In genomic region chr2:69188732-69189131, GRCm38 (mm10) we compare ENCODE assay signal across 26 mouse cellular contexts. TPM values are rescaled to one million over a fixed set of nuclear protein-coding genes. Genes with fewer than 3 reads are reported as not detected.
A peak's percentile ranks its signal among the peaks of the same experiment; 100 is the strongest.
DNase-seq lines count a peak whose midpoint lies in the region; ATAC-seq and TF ChIP-seq lines count a peak whose summit lies in the region.
"Had no signal": no experiment of that assay in that cellular context is flagged by ENCODE, and none has a peak within 500 bp of the region (broad histone marks: within the 10 kb centered on the region; RNA-seq: fewer than 3 reads in every experiment).

No protein-coding gene starts in this region.

- H3K4me1 ChIP-seq in heart, embryonic 13.5 days, result no peaks in the 10 kb centered on the region
- no peaks in the 10 kb centered on the region for H3K4me1 ChIP-seq in heart, adult 2 months (ENCODE audit: control insufficient read depth, insufficient read depth, low read length)
- H3K4me1 ChIP-seq: embryonic facial prominence, embryonic 13.5 days; heart, embryonic 15.5 days; limb, embryonic 15.5 days; neural tube, embryonic 13.5 days had no signal

- intact Hi-C loops in heart, adult 2 months (cut with DNase I), result no loop called here
- intact Hi-C loops in left cerebral cortex, adult 2 months (cut with DNase I), result no loop called here
- intact Hi-C loops in left cerebral cortex, postnatal 14 days (cut with DNase I), result no loop called here

- DNase-seq in heart, adult 2 months, result no peak
- peak; percentile 29 to 43 for DNase-seq in left cerebral cortex, adult 18-20 months (ENCODE audit: low spot score in 2 of 2)
- DNase-seq in left cerebral cortex, adult 2 months (ENCODE audit: extremely low spot score in 1 of 2, low spot score in 2 of 2), result no peak
- DNase-seq in left cerebral cortex, postnatal 14 days (ENCODE audit: low spot score in 2 of 2), result peak; percentile 51 to 87
- peak; percentile 16 to 36 for DNase-seq in right cerebral cortex, postnatal 36 days (ENCODE audit: low spot score in 2 of 2)
- DNase-seq in gastrocnemius, adult 8-10 months (ENCODE audit: low spot score in 2 of 2), result no peak
- DNase-seq: adrenal gland, postnatal 36 days; cerebellum, adult 8-10 months; gastrocnemius, postnatal 10 days; heart, adult 18-20 months; kidney, adult 11 months; lung, postnatal 10 days; midbrain, embryonic 14.5 days; thymus, postnatal 14 days had no signal

- H3K36me3 ChIP-seq in heart, embryonic 13.5 days, result peaks cover 28% of the 10 kb centered on the region
- no peaks in the 10 kb centered on the region for H3K36me3 ChIP-seq in heart, adult 2 months (ENCODE audit: control insufficient read depth, insufficient read depth, low read length)

- no peak for TF ChIP-seq EP300 in heart, adult 2 months (IDR thresholded peaks at IDR 0.05; ENCODE audit: insufficient read depth, low read depth, low read length)

- H3K4me2 ChIP-seq in heart, embryonic 13.5 days, result no peak overlapping the region
- H3K4me2 ChIP-seq: embryonic facial prominence, embryonic 13.5 days; heart, embryonic 15.5 days; limb, embryonic 15.5 days; neural tube, embryonic 13.5 days had no signal

- H3K27me3 ChIP-seq in heart, embryonic 13.5 days (replicated peaks), result no peaks in the 10 kb centered on the region
- H3K27me3 ChIP-seq in heart, adult 2 months (ENCODE audit: control insufficient read depth, insufficient read depth, low read length), result no peaks in the 10 kb centered on the region
- H3K27me3 ChIP-seq: embryonic facial prominence, embryonic 13.5 days; heart, embryonic 15.5 days; limb, embryonic 15.5 days; neural tube, embryonic 13.5 days had no signal

- ATAC-seq in heart, embryonic 13.5 days (ENCODE audit: extremely low read depth, insufficient number of reproducible peaks, low FRiP score, low TSS enrichment), result no peak
- ATAC-seq: forebrain, embryonic 14.5 days had no signal

- H3K27ac ChIP-seq in heart, embryonic 13.5 days (replicated peaks), result no peak overlapping the region
- no peak overlapping the region for H3K27ac ChIP-seq in heart, adult 2 months
- H3K27ac ChIP-seq in left cerebral cortex, adult 2 months, result no peak overlapping the region
- H3K27ac ChIP-seq: embryonic facial prominence, embryonic 13.5 days; heart, embryonic 15.5 days; kidney, postnatal 0 days; limb, embryonic 15.5 days; neural tube, embryonic 13.5 days had no signal

- no peak for TF ChIP-seq CTCF in heart, adult 2 months (IDR thresholded peaks at IDR 0.05)
- TF ChIP-seq CTCF in left cerebral cortex, adult 2 months (IDR thresholded peaks at IDR 0.05), result no peak

- 83% methylated on average over 6 of the region's 6 CpGs for WGBS in heart, embryonic 13.5 days
- 73% methylated on average over 6 of the region's 6 CpGs for WGBS in heart, adult 2 months

- no peaks in the 10 kb centered on the region for H3K9me3 ChIP-seq in heart, embryonic 13.5 days
- H3K9me3 ChIP-seq: heart, embryonic 15.5 days; limb, embryonic 15.5 days; neural tube, embryonic 13.5 days had no signal

- TF ChIP-seq POLR2A in heart, adult 2 months (IDR thresholded peaks at IDR 0.05; ENCODE audit: insufficient read depth, low read depth, low read length), result no peak

- H3K9ac ChIP-seq in heart, embryonic 13.5 days, result 0 out of 2 replicates have a peak overlapping the region, but pooled peaks have one; percentile 33
- no peak overlapping the region for H3K9ac ChIP-seq in heart, adult 2 months (ENCODE audit: low read depth, low read length)
- H3K9ac ChIP-seq: embryonic facial prominence, embryonic 13.5 days; heart, embryonic 15.5 days; limb, embryonic 15.5 days; neural tube, embryonic 13.5 days had no signal

- no peaks in the 10 kb centered on the region for H3K79me2 ChIP-seq in heart, adult 2 months (replicated peaks; ENCODE audit: control insufficient read depth, insufficient read depth, low read length)

- no peak overlapping the region for H3K4me3 ChIP-seq in heart, embryonic 13.5 days
- H3K4me3 ChIP-seq in heart, adult 2 months, result no peak overlapping the region
- H3K4me3 ChIP-seq in left cerebral cortex, adult 2 months, result no peak overlapping the region
- H3K4me3 ChIP-seq: embryonic facial prominence, embryonic 13.5 days; heart, embryonic 15.5 days; limb, embryonic 15.5 days; neural tube, embryonic 13.5 days had no signal

RNA-seq across cellular contexts. Expression of gene Spc25, which starts 17.3 kb away (rescaled TPM):
- polyA plus RNA-seq in heart, embryonic 13.5 days (2015; fragmentation: Nextera tagmentation; extraction: Ambion mirVana), result 132 and 144 TPM in 2 replicates
- under 1 TPM; 0.32 to 0.39 TPM for total RNA-seq in heart, adult 2 months (2021)
- polyA plus RNA-seq in heart, adult 2 months (2012; rRNA removed), result 0.12 and 0.44 TPM in 2 replicates
- under 1 TPM; 0.81 to 0.91 TPM for total RNA-seq in left cerebral cortex, adult 18-20 months (2021)
- 1 to 10 TPM in 1 of 2 experiments, under 1 TPM in 1; 0.61 to 1.4 TPM for total RNA-seq in left cerebral cortex, adult 2 months (2021)
- total RNA-seq in left cerebral cortex, postnatal 14 days (2021), result 1 to 10 TPM; 2.0 to 3.1 TPM
- total RNA-seq in gastrocnemius, adult 8-10 months (2022), result under 1 TPM in 3 of 4 experiments, not detected in 1; 0.17 to 0.51 (median 0.31) TPM

RNA-seq across cellular contexts. Expression of gene G6pc2, which starts 22.1 kb away (rescaled TPM):
- polyA plus RNA-seq in heart, embryonic 13.5 days (2015; fragmentation: Nextera tagmentation; extraction: Ambion mirVana), result not detected in 2 replicates
- not detected for total RNA-seq in heart, adult 2 months (2021)
- polyA plus RNA-seq in heart, adult 2 months (2012; rRNA removed), result not detected in 2 replicates
- not detected for total RNA-seq in left cerebral cortex, adult 18-20 months (2021)
- not detected for total RNA-seq in left cerebral cortex, adult 2 months (2021)
- total RNA-seq in left cerebral cortex, postnatal 14 days (2021), result not detected
- not detected for total RNA-seq in gastrocnemius, adult 8-10 months (2022)
- total RNA-seq: adrenal gland, postnatal 36 days; gastrocnemius, postnatal 10 days; heart, adult 18-20 months; hematopoietic stem cell, adult 5-6 weeks; layer of hippocampus, postnatal 14 days; megakaryocyte, adult 5-6 weeks had no signal
- polyA plus RNA-seq: C2C12; embryonic facial prominence, embryonic 13.5 days; heart, embryonic 15.5 days; limb, embryonic 15.5 days; liver, embryonic 16.5 days had no signal

RNA-seq across cellular contexts. Expression of gene Nostrin, which starts 53.1 kb away (rescaled TPM):
- 2.4 and 2.9 TPM in 2 replicates for polyA plus RNA-seq in heart, embryonic 13.5 days (2015; fragmentation: Nextera tagmentation; extraction: Ambion mirVana)
- 1 to 10 TPM; 5.9 to 6.7 TPM for total RNA-seq in heart, adult 2 months (2021)
- polyA plus RNA-seq in heart, adult 2 months (2012; rRNA removed), result 1.4 and 3.1 TPM in 2 replicates
- 1 to 10 TPM; 5.0 TPM for total RNA-seq in left cerebral cortex, adult 18-20 months (2021)
- 1 to 10 TPM; 3.5 to 6.6 TPM for total RNA-seq in left cerebral cortex, adult 2 months (2021)
- 1 to 10 TPM; 4.7 to 7.6 TPM for total RNA-seq in left cerebral cortex, postnatal 14 days (2021)
- 1 to 10 TPM; 1.9 to 3.2 (median 2.4) TPM for total RNA-seq in gastrocnemius, adult 8-10 months (2022)
- total RNA-seq: hematopoietic stem cell, adult 5-6 weeks had no signal

Comparison
In these comparisons a context has a peak if more than half of its experiments do, and no peak if none do; other contexts are left out.
1. DNase-seq: peak in left cerebral cortex, adult 18-20 months (2 of 2), left cerebral cortex, postnatal 14 days (2 of 2) and right cerebral cortex, postnatal 36 days (2 of 2); none in heart, adult 2 months (0 of 2), left cerebral cortex, adult 2 months (0 of 2) and gastrocnemius, adult 8-10 months (0 of 2).